Mouse (Mus musculus) embryonic facial prominence, embryonic 11.5 days (tissue): ENCODE measurements around the gene Phb2. TPM values are rescaled to one million over a fixed set of nuclear protein-coding genes. Genes with fewer than 3 reads are reported as not detected.
"Not testable (repeated sequence)": the region's sequence is repeated elsewhere in the genome, so short reads cannot be mapped to it uniquely, and the experiment has no call there.

Source experiments
- ATAC-seq: fragments of 200-750 bp; cut with Nextera tagmentation; replicated peaks from 2 replicates; pipeline ENCODE4 v1.8.0; 2017; ENCODE audit warnings: low read depth; ENCODE audit not compliant: insufficient number of reproducible peaks, low FRiP score, low TSS enrichment
- DNase-seq: peaks from one replicate; pipeline ENCODE4 v3.0.0-alpha.2; 2015; ENCODE audit warnings: low spot score
- H3K27ac ChIP-seq: fragments of 300-500 bp; sonication (generic); replicated peaks from 2 replicates; pipeline ENCODE4 v1.5.1; 2014; ENCODE audit warnings: mild to moderate bottlenecking, low read depth, low read length, control low read depth
- H3K27me3 ChIP-seq: fragments of 300-500 bp; sonication (generic); 2 replicates; pipeline ENCODE4 v1.6.1; 2014; ENCODE audit warnings: mild to moderate bottlenecking, low read length, moderate library complexity, mixed read lengths; ENCODE audit not compliant: control insufficient read depth, insufficient read depth
- H3K36me3 ChIP-seq: fragments of 300-500 bp; sonication (generic); replicated peaks from 2 replicates; pipeline ENCODE4 v1.6.1; 2014; ENCODE audit warnings: low read depth, mild to moderate bottlenecking, low read length, moderate library complexity, mixed read lengths; ENCODE audit not compliant: control insufficient read depth, insufficient read depth
- H3K4me1 ChIP-seq: fragments of 300-500 bp; sonication (generic); 2 replicates; pipeline ENCODE4 v1.6.1; 2014; ENCODE audit warnings: low read length, mixed read lengths; ENCODE audit not compliant: control insufficient read depth, insufficient read depth
- H3K4me2 ChIP-seq: fragments of 300-500 bp; sonication (generic); 2 replicates; pipeline ENCODE4 v1.6.1; 2014; ENCODE audit warnings: low read depth, mild to moderate bottlenecking, control low read depth, low read length, moderate library complexity
- H3K4me3 ChIP-seq: fragments of 300-500 bp; sonication (generic); 2 replicates; pipeline ENCODE4 v1.5.1; 2014; ENCODE audit warnings: low read depth, low read length, control low read depth
- H3K9ac ChIP-seq: fragments of 300-500 bp; sonication (generic); replicated peaks from 2 replicates; pipeline ENCODE4 v1.6.1; 2014; ENCODE audit warnings: mild to moderate bottlenecking, control low read depth, low read length
- H3K9me3 ChIP-seq: fragments of 300-500 bp; sonication (generic); replicated peaks from 2 replicates; pipeline ENCODE4 v1.6.1; 2016; ENCODE audit warnings: mild to moderate bottlenecking, low read length, inconsistent platforms, mixed read lengths; ENCODE audit not compliant: control insufficient read depth
- WGBS: fragments of 180-500 bp; shearing (Covaris S2); extraction: QIAGEN DNeasy Blood & Tissue Kit; methylation state at CpG from one replicate; pipeline ENCODE4 v1.1.7; 2014; 5-methylcytosine and 5-hydroxymethylcytosine counted together
- polyA plus RNA-seq: library from polyadenylated mRNA; unstranded; fragments of >200 nt; fragmentation: Nextera tagmentation; extraction: Ambion mirVana; gene quantifications from 2 replicates; pipeline ENCODE4 v1.2.1, GENCODE M21; 2014

Phb2 gene
- polyA plus RNA-seq, 1 experiment from 2014 or later: 375 TPM

- H3K9ac ChIP-seq: no peak overlapping the region
- WGBS: 69% methylated on average over 6 of the region's 6 CpGs
- no peak overlapping the region for H3K4me2 ChIP-seq
- no peaks in the 10 kb centered on the region for H3K4me1 ChIP-seq
- H3K4me3 ChIP-seq: no peak overlapping the region
- H3K27me3 ChIP-seq: no peaks in the 10 kb centered on the region
- no peak overlapping the region for H3K27ac ChIP-seq
- DNase-seq (no peak), ATAC-seq (no peak)
- H3K36me3 ChIP-seq: no peaks in the 10 kb centered on the region
- no peaks in the 10 kb centered on the region for H3K9me3 ChIP-seq
Measured at GRCm38 (mm10) chr6:124672100-124672499, 40.0 kb upstream of the Phb2 start.

DNA sequence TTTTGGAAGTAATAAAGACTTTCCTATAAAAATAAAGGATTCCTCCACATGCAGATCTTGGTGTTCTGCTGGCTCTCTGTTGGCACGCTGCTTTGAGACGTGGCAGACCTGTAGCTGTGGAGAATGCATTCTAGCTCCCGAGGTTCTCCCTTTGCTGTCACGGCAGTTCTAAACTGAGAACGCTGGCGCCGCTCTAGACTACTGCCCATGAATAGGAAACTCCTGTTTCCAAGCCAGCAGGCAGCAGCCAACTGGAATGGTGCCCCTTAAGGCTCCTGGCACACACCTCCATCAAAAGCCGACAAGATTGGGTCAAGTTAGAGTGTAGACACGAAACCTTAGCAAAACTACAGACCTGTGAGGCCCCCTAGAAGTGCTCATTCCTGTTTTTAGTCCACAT lies 38.5 kb upstream of the Phb2 start:
- no peak for DNase-seq
- Histone ChIP-seq H3K27ac (no peak overlapping the region), H3K9me3 (no peaks in the 10 kb centered on the region), H3K9ac (no peak overlapping the region), H3K4me1 (no peaks in the 10 kb centered on the region), H3K36me3 (no peaks in the 10 kb centered on the region), H3K27me3 (no peaks in the 10 kb centered on the region), H3K4me2 (no peak overlapping the region), H3K4me3 (no peak overlapping the region)
- ATAC-seq: no peak
- WGBS: 88% methylated on average over 9 of the region's 9 CpGs

DNA sequence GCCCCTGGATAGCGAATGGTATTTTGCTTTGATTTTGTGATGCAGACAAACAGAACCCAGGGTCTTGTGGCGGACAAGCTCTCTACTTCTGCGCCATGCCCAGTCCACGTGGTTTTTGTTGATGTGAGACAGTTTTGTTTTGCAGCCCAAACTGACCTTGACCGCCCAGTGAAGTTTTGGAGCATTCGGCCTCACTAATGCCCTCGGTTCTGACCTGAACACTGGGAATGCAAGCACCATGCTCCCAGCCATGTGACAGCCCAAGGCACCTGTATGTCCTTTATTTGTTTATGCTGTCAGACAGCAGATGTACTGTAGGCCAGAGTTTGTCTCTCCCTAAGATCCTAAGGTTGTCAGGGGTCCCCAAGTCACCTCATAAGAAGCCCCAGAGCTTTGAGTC lies 37.5 kb upstream of the Phb2 start:
- 94% methylated on average over 7 of the region's 7 CpGs for WGBS
- ATAC-seq (no peak), DNase-seq (no peak)
- Histone ChIP-seq H3K4me3 (no peak overlapping the region), H3K27ac (no peak overlapping the region), H3K9ac (no peak overlapping the region), H3K4me2 (no peak overlapping the region), H3K4me1 (no peaks in the 10 kb centered on the region), H3K27me3 (no peaks in the 10 kb centered on the region), H3K36me3 (no peaks in the 10 kb centered on the region), H3K9me3 (no peaks in the 10 kb centered on the region)

DNA sequence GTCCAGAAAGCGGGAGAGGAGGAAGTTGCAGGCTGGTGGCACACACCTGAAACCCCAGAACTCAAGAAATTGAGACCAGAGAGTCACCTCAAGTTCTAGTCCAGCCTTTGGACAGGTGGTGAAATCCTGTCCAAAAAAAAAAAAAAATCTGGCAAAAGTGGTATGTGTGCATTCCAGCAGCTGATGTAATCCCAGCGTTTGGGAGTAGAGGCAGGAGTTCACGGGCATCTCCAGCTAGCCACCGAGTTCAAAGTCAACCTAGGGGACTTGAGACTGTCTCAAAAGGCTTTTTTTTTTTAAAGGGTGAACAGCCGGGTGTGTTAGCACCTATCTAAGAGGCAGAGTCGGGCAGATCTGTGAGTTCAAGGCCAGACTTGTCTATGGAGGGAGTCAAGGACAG lies 36.0 kb upstream of the Phb2 start:
- no peaks in the 10 kb centered on the region for H3K4me1 ChIP-seq
- ATAC-seq (no peak), DNase-seq (no peak)
- no peaks in the 10 kb centered on the region for H3K36me3 ChIP-seq
- 89% methylated on average over 6 of the region's 6 CpGs for WGBS
- no peaks in the 10 kb centered on the region for H3K27me3 ChIP-seq
- H3K4me2 ChIP-seq: no peak overlapping the region
- no peak overlapping the region for H3K4me3 ChIP-seq
- H3K27ac ChIP-seq: no peak overlapping the region
- no peak overlapping the region for H3K9ac ChIP-seq
- H3K9me3 ChIP-seq: no peaks in the 10 kb centered on the region

DNA sequence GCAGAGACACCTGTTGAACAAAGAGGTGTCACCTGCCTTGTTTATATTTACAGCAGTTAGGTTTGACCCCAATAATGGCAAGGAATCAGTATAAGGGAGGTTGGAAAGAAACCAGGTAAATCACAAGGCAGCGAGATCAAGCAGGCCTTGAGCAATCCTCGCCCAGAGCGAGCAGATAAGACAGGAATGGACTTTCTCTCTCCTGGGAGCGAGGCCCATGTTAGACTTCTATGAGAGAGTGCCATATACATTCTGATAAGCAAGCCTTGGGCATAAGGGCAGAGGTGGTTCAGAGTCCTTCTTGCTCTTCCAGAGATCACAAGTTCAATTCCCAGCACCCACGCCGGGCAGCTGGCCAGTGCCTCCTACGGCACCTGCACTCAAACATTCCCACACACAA lies 33.4 kb upstream of the Phb2 start:
- H3K4me3 ChIP-seq: no peak overlapping the region
- no peaks in the 10 kb centered on the region for H3K9me3 ChIP-seq
- 97% methylated on average over 7 of the region's 7 CpGs for WGBS
- H3K4me1 ChIP-seq: no peaks in the 10 kb centered on the region
- no peak for ATAC-seq
- no peak overlapping the region for H3K9ac ChIP-seq
- DNase-seq: no peak
- no peak overlapping the region for H3K4me2 ChIP-seq
- no peaks in the 10 kb centered on the region for H3K27me3 ChIP-seq
- H3K36me3 ChIP-seq: no peaks in the 10 kb centered on the region
- H3K27ac ChIP-seq: no peak overlapping the region

DNA sequence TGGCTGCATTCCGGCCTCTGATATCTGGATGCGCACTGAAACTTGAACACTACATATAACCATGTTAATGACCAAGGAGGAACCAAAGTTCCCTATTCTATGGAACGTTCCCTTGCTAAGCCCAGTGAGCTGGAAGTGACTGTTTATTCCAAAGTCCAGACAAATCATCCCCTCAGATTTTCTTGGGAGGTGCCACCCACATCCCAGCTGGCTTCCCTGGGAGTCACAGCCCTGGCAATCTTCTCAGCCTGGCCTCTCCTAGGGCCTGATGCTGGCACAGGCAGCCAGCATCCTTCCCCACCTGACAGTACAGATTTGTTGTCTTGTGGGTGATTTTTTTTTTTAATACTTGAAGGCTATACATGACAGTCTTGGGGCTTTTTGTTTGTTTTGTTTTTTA lies 32.6 kb upstream of the Phb2 start:
- 92% methylated on average over 3 of the region's 3 CpGs for WGBS
- no peak overlapping the region for H3K4me3 ChIP-seq

GRCm38 (mm10) chr6:124682291-124682690 lies 29.8 kb upstream of the Phb2 start:
- not testable (repeated sequence) for DNase-seq, H3K4me1 ChIP-seq, H3K4me2 ChIP-seq, H3K36me3 ChIP-seq, H3K27ac ChIP-seq, H3K9me3 ChIP-seq, ATAC-seq, H3K4me3 ChIP-seq, H3K27me3 ChIP-seq, H3K9ac ChIP-seq
- 66% methylated on average over 6 of the region's 6 CpGs for WGBS

More for the DNA sequence above, 32.6 kb upstream of the Phb2 start:
- H3K9me3 ChIP-seq: no peaks in the 10 kb centered on the region
- H3K4me2 ChIP-seq: no peak overlapping the region
- no peak overlapping the region for H3K9ac ChIP-seq
- no peaks in the 10 kb centered on the region for H3K4me1 ChIP-seq
- no peak for ATAC-seq
- H3K27ac ChIP-seq: no peak overlapping the region
- H3K27me3 ChIP-seq: no peaks in the 10 kb centered on the region
- no peaks in the 10 kb centered on the region for H3K36me3 ChIP-seq
- no peak for DNase-seq

- Histone ChIP-seq H3K9ac (no peak overlapping the region), H3K4me2 (no peak overlapping the region), H3K36me3 (no peaks in the 10 kb centered on the region), H3K4me3 (no peak overlapping the region), H3K27ac (no peak overlapping the region), H3K4me1 (no peaks in the 10 kb centered on the region), H3K27me3 (no peaks in the 10 kb centered on the region), H3K9me3 (no peaks in the 10 kb centered on the region)
- WGBS: 82% methylated on average over 14 of the region's 14 CpGs
- DNase-seq (no peak), ATAC-seq (no peak)
Measured at GRCm38 (mm10) chr6:124683591-124684417, 28.3 kb upstream of the Phb2 start.
